Mouse (Mus musculus): ENCODE data around the gene Gbp8. TPM values are rescaled to one million over a fixed set of nuclear protein-coding genes. Genes with fewer than 3 reads are reported as not detected.

Gbp8 gene
- polyA plus RNA-seq, 1 experiment from 2014 or later, result 3.7 TPM

- Histone ChIP-seq H3K4me2 (ENCODE audit: low read depth, low read length) (no peak overlapping the region), H3K36me3 (ENCODE audit: control insufficient read depth, insufficient read depth) (no peaks in the 10 kb centered on the region), H3K27me3 (ENCODE audit: control insufficient read depth, insufficient read depth, low read depth, low read length) (no peaks in the 10 kb centered on the region), H3K4me3 (ENCODE audit: low read depth, low read length) (no peak overlapping the region), H3K9me3 (replicated peaks; ENCODE audit: control insufficient read depth, low read length) (no peaks in the 10 kb centered on the region; the same call in 1 of the 2 replicates), H3K9ac (ENCODE audit: low read depth, low read length) (no peak overlapping the region), H3K27ac (ENCODE audit: low read length) (no peak overlapping the region), H3K4me1 (ENCODE audit: control insufficient read depth, low read depth, low read length) (no peaks in the 10 kb centered on the region)
- 40% methylated on average over 4 of the region's 4 CpGs for WGBS (ENCODE audit: insufficient replicate concordance)
- no peak for ATAC-seq (ENCODE audit: low read depth)
Measured at GRCm38 (mm10) chr5:105011570-105011969, 127.8 kb downstream of the Gbp8 start.

GRCm38 (mm10) chr5:105010376-105010775 lies 129.0 kb downstream of the Gbp8 start:
- Histone ChIP-seq H3K36me3 (ENCODE audit: control insufficient read depth, insufficient read depth) (no peaks in the 10 kb centered on the region), H3K27me3 (ENCODE audit: control insufficient read depth, insufficient read depth, low read depth, low read length) (no peaks in the 10 kb centered on the region), H3K27ac (ENCODE audit: low read length) (no peak overlapping the region), H3K9me3 (replicated peaks; ENCODE audit: control insufficient read depth, low read length) (no peaks in the 10 kb centered on the region; the same call in 1 of the 2 replicates), H3K4me2 (ENCODE audit: low read depth, low read length) (no peak overlapping the region), H3K9ac (ENCODE audit: low read depth, low read length) (no peak overlapping the region), H3K4me1 (ENCODE audit: control insufficient read depth, low read depth, low read length) (no peaks in the 10 kb centered on the region), H3K4me3 (ENCODE audit: low read depth, low read length) (no peak overlapping the region)
- no peak for ATAC-seq (ENCODE audit: low read depth)

DNA sequence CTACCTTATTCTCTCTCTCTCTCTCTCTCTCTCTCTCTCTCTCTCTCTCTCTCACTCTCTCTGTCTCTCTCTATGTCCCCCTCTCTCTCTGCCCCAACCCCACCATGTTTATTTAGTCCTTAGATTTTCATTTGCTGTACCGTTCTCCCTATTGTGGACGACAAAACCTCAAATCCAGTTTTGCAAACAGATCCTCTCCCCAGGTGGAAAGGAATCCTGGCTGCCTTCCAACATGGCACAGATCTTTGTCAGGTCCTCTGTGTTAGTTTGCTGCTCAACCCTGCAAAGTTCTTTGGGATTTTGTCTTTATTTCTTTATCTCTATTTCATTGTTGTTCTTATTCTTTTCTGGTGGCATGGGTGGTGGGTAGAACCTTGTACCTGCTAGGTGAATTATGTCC lies 149.9 kb downstream of the Gbp8 start:
- H3K36me3 ChIP-seq (ENCODE audit: control insufficient read depth, insufficient read depth), result no peaks in the 10 kb centered on the region
- H3K27me3 ChIP-seq (ENCODE audit: control insufficient read depth, insufficient read depth, low read depth, low read length), result no peaks in the 10 kb centered on the region
- no peak overlapping the region for H3K27ac ChIP-seq (ENCODE audit: low read length)
- no peak for ATAC-seq (ENCODE audit: low read depth)
- H3K9ac ChIP-seq (ENCODE audit: low read depth, low read length), result no peak overlapping the region
- H3K9me3 ChIP-seq (replicated peaks; ENCODE audit: control insufficient read depth, low read length), result no peaks in the 10 kb centered on the region
- no peak overlapping the region for H3K4me2 ChIP-seq (ENCODE audit: low read depth, low read length)
- 58% methylated on average over 2 of the region's 2 CpGs for whole genome bisulfite sequencing (ENCODE audit: insufficient replicate concordance)
- no peaks in the 10 kb centered on the region for H3K4me1 ChIP-seq (ENCODE audit: control insufficient read depth, low read depth, low read length)
- H3K4me3 ChIP-seq (ENCODE audit: low read depth, low read length), result no peak overlapping the region

DNA sequence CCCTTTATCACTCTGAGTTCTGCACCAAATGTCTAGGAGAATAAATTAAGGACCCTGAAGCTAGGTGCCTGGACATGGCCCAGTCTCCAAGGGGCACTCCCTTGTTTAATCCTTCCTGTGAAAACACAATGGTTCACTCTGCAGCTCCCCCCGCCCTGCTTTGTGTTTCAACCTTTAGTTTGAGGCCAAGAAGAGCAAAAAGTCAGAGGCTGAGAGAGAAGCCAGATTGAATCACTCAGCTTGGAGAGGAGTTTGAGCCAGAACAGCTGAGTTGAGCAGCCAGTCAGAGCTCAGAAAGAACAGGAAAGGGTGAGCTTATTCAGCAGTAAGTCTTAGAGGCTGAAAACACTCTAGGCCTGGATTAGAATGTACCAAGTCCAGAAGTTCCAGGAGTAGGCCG lies 151.3 kb downstream of the Gbp8 start:
- H3K27me3 ChIP-seq (ENCODE audit: control insufficient read depth, insufficient read depth, low read depth, low read length), result no peaks in the 10 kb centered on the region
- no peak overlapping the region for H3K4me3 ChIP-seq (ENCODE audit: low read depth, low read length)
- H3K9me3 ChIP-seq (replicated peaks; ENCODE audit: control insufficient read depth, low read length), result no peaks in the 10 kb centered on the region
- ATAC-seq (ENCODE audit: low read depth), result no peak
- H3K36me3 ChIP-seq (ENCODE audit: control insufficient read depth, insufficient read depth), result no peaks in the 10 kb centered on the region
- H3K9ac ChIP-seq (ENCODE audit: low read depth, low read length), result no peak overlapping the region
- no peak overlapping the region for H3K27ac ChIP-seq (ENCODE audit: low read length)
- 50% methylated on average over 2 of the region's 2 CpGs for WGBS (ENCODE audit: insufficient replicate concordance)
- H3K4me1 ChIP-seq (ENCODE audit: control insufficient read depth, low read depth, low read length), result no peaks in the 10 kb centered on the region
- no peak overlapping the region for H3K4me2 ChIP-seq (ENCODE audit: low read depth, low read length)

DNA sequence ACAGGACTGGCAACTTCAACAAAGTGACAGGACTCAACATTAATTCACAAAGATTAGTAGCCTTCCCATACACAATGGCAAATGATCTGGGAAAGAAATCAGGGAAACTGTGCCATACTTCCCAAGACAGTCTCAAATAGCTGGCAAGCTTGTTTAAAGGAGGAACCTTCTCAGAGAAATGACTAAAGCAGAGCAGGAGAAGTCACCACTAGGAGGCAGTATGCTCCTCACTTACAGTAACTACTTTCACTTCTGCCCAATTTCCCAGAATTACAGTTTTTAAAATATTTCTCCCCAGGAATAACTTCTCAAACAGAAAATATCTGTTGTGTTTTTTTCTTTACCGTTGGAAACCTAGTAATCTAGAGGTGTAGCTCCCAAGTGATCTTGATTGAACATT lies 152.6 kb downstream of the Gbp8 start:
- Histone ChIP-seq H3K27me3 (ENCODE audit: control insufficient read depth, insufficient read depth, low read depth, low read length) (no peaks in the 10 kb centered on the region), H3K4me1 (ENCODE audit: control insufficient read depth, low read depth, low read length) (no peaks in the 10 kb centered on the region), H3K9me3 (replicated peaks; ENCODE audit: control insufficient read depth, low read length) (no peaks in the 10 kb centered on the region), H3K4me3 (ENCODE audit: low read depth, low read length) (no peak overlapping the region), H3K36me3 (ENCODE audit: control insufficient read depth, insufficient read depth) (no peaks in the 10 kb centered on the region), H3K4me2 (ENCODE audit: low read depth, low read length) (no peak overlapping the region), H3K9ac (ENCODE audit: low read depth, low read length) (no peak overlapping the region), H3K27ac (ENCODE audit: low read length) (no peak overlapping the region)
- 28% methylated on average over 1 of the region's 1 CpGs for WGBS (ENCODE audit: insufficient replicate concordance)
- ATAC-seq (ENCODE audit: low read depth), result no peak

GRCm38 (mm10) chr5:104982535-104982934 lies 156.8 kb downstream of the Gbp8 start, which contains the start of gene Abcg3:
Gene Abcg3 (minus strand): TSS chr5:104982718.
- peak within 1 kb of the TSS; percentile 35 for H3K4me3 ChIP-seq (ENCODE audit: low read depth, low read length)
- H3K27ac ChIP-seq (ENCODE audit: low read length), result no peak within 1 kb of the TSS
- H3K4me2 ChIP-seq (ENCODE audit: low read depth, low read length), result peak within 1 kb of the TSS; percentile 36; the same call in 1 of the 2 replicates
- no peak within 1 kb of the TSS for H3K9ac ChIP-seq (ENCODE audit: low read depth, low read length)
- no peaks in the 10 kb centered on the region for H3K36me3 ChIP-seq (ENCODE audit: control insufficient read depth, insufficient read depth)
- WGBS (ENCODE audit: insufficient replicate concordance), result 9% methylated on average over 12 of the region's 12 CpGs
- H3K4me1 ChIP-seq (ENCODE audit: control insufficient read depth, low read depth, low read length), result no peaks in the 10 kb centered on the region
- H3K9me3 ChIP-seq (replicated peaks; ENCODE audit: control insufficient read depth, low read length), result no peaks in the 10 kb centered on the region
- no peaks in the 10 kb centered on the region for H3K27me3 ChIP-seq (ENCODE audit: control insufficient read depth, insufficient read depth, low read depth, low read length)
- ATAC-seq (ENCODE audit: low read depth), result peak; percentile 48; the same call in 1 of the 2 replicates

DNA sequence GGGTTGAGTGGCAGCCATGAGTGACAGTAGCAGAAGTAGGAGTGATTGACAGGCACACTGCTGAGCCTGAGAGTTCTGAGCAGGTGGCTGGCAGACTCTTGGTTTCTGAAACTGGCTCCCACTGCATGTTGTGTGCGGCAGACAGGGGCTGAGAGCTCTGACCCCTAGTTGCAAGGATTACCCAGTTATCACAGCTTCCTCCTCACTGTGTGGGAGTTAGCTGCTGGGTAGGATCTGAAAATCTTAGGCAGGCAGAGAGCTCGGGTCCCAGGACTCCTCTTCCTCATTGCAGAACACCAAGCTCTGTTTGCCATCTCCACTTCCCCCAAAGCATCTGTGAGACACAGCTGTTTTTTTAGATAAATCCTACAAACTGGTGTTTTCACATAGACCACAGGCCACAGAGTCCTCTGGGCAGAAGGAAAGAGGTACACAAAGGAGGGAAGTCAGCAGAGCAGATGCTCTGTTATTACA lies 160.3 kb downstream of the Gbp8 start:
- Histone ChIP-seq H3K4me3 (ENCODE audit: low read depth, low read length) (no peak overlapping the region), H3K27ac (ENCODE audit: low read length) (no peak overlapping the region), H3K4me1 (ENCODE audit: control insufficient read depth, low read depth, low read length) (no peaks in the 10 kb centered on the region), H3K9me3 (replicated peaks; ENCODE audit: control insufficient read depth, low read length) (no peaks in the 10 kb centered on the region), H3K4me2 (ENCODE audit: low read depth, low read length) (no peak overlapping the region), H3K9ac (ENCODE audit: low read depth, low read length) (no peak overlapping the region), H3K27me3 (ENCODE audit: control insufficient read depth, insufficient read depth, low read depth, low read length) (no peaks in the 10 kb centered on the region), H3K36me3 (ENCODE audit: control insufficient read depth, insufficient read depth) (no peaks in the 10 kb centered on the region)
- WGBS (ENCODE audit: insufficient replicate concordance), result 14% methylated on average over 2 of the region's 2 CpGs
- 0 out of 2 replicates have a peak, but pooled peaks have one; percentile 21 for ATAC-seq (ENCODE audit: low read depth)

Other genes starting within 250 kb of the Gbp8 start
- gene Abcg3, start 156.8 kb downstream of the Gbp8 start, polyA plus RNA-seq (2015; fragmentation: Nextera tagmentation; extraction: Ambion mirVana), result 5.5 and 5.8 TPM in 2 replicates
- gene Gbp9, start within 50 bp of the Gbp8 start, polyA plus RNA-seq (2015; fragmentation: Nextera tagmentation; extraction: Ambion mirVana), result 0.89 and 1.2 TPM in 2 replicates
- gene Gbp4, start within 50 bp of the Gbp8 start, polyA plus RNA-seq (2015; fragmentation: Nextera tagmentation; extraction: Ambion mirVana), result 0.72 and 0.91 TPM in 2 replicates
- gene Gbp10, start 100.0 kb upstream of the Gbp8 start, polyA plus RNA-seq (2015; fragmentation: Nextera tagmentation; extraction: Ambion mirVana), result 0.35 and 0.44 TPM in 2 replicates
- 0.02 and 0.14 TPM in 2 replicates for gene Gm43302, start 154.2 kb upstream of the Gbp8 start, polyA plus RNA-seq (2015; fragmentation: Nextera tagmentation; extraction: Ambion mirVana)
- gene Gbp6, start 154.2 kb upstream of the Gbp8 start, polyA plus RNA-seq (2015; fragmentation: Nextera tagmentation; extraction: Ambion mirVana), result 2.9 and 3.0 TPM in 2 replicates